Mouse (Mus musculus) cerebellum, adult 2 months (tissue): ENCODE results near the gene Cldn7. TPM values are rescaled to one million over a fixed set of nuclear protein-coding genes. Genes with fewer than 3 reads are reported as not detected.

Experiments used
- DNase-seq, 2 experiments: peaks; one replicate each; pipeline ENCODE4 v3.0.0; 2021
- H3K27ac ChIP-seq: fragments of 200-500 bp; 2 replicates; pipeline ENCODE4 v1.5.1; 2012; ENCODE audit warnings: low read length, control low read depth, inconsistent platforms; ENCODE audit not compliant: insufficient read depth
- H3K27me3 ChIP-seq: fragments of 200-500 bp; 2 replicates; pipeline ENCODE4 v1.6.1; 2012; ENCODE audit warnings: inconsistent platforms, mild to moderate bottlenecking, low read length, moderate library complexity; ENCODE audit not compliant: control insufficient read depth, insufficient read depth
- H3K4me1 ChIP-seq: fragments of 200-500 bp; 2 replicates; pipeline ENCODE4 v1.6.1; 2011; ENCODE audit warnings: low read length; ENCODE audit not compliant: control insufficient read depth, insufficient read depth
- H3K4me3 ChIP-seq: fragments of 200-500 bp; replicated peaks from 2 replicates; pipeline ENCODE3; 2011; ENCODE audit warnings: mild to moderate bottlenecking, low read depth, low read length, control low read depth; ENCODE audit not compliant: insufficient read depth
- CTCF ChIP-seq: fragments of 200-500 bp; IDR thresholded peaks from 2 replicates; pipeline ENCODE4 v1.5.1; 2011; ENCODE audit warnings: low read depth, mild to moderate bottlenecking, control low read depth, low read length, moderate library complexity, borderline replicate concordance; ENCODE audit not compliant: insufficient read depth
- POLR2A ChIP-seq: fragments of 200-500 bp; IDR thresholded peaks from 2 replicates; pipeline ENCODE4 v1.6.1; 2011; ENCODE audit warnings: low read length, control low read depth, borderline replicate concordance; ENCODE audit not compliant: insufficient read depth
- whole genome bisulfite sequencing: fragments of 180-500 bp; shearing (Covaris S2); methylation state at CpG from one replicate; pipeline ENCODE4 v1.1.7; 2018; 5-methylcytosine and 5-hydroxymethylcytosine counted together
- polyA plus RNA-seq: library from polyadenylated mRNA; depleted of rRNA; stranded (reverse); fragments of >200 nt; gene quantifications from 2 replicates; pipeline ENCODE4 v1.2.3, GENCODE M21; 2012

Gene Cldn7
- polyA plus RNA-seq, 1 experiment, result 0.33 TPM

- Histone ChIP-seq H3K27ac (no peak overlapping the region), H3K27me3 (no peaks in the 10 kb centered on the region), H3K4me3 (no peak overlapping the region), H3K4me1 (peaks cover 3% of the 10 kb centered on the region)
- WGBS, result 89% methylated on average over 27 of the region's 27 CpGs
- TF ChIP-seq POLR2A (no peak), CTCF (no peak)
- DNase-seq, result no peak
Observed at GRCm38 (mm10) chr11:69998567-69999491, 34.2 kb downstream of the Cldn7 start.

GRCm38 (mm10) chr11:69999666-70000065, 35.1 kb downstream of the Cldn7 start:
- no peak for TF ChIP-seq CTCF
- no peak for TF ChIP-seq POLR2A
- Histone ChIP-seq H3K27me3 (no peaks in the 10 kb centered on the region), H3K4me1 (peaks cover 3% of the 10 kb centered on the region), H3K4me3 (no peak overlapping the region), H3K27ac (peak overlapping the region; percentile 18; the same call in 1 of the 2 replicates)
- WGBS, result 81% methylated on average over 8 of the region's 8 CpGs
- DNase-seq, result no peak

- peak; percentile 87 to 92 for DNase-seq
- Histone ChIP-seq H3K4me3 (peak within 1 kb of the TSS; percentile 96), H3K27ac (peak within 1 kb of the TSS; percentile 78), H3K4me1 (peaks cover 3% of the 10 kb centered on the region), H3K27me3 (no peaks in the 10 kb centered on the region)
- TF ChIP-seq CTCF, result no peak
- TF ChIP-seq POLR2A, result peak; percentile 79
- under 1% methylated on average over 48 of the region's 48 CpGs for WGBS
Observed at GRCm38 (mm10) chr11:70000396-70000898, 35.9 kb downstream of the Cldn7 start, which contains the start of gene Dvl2. Dvl2 (plus strand) TSS chr11:70000595.

DNA sequence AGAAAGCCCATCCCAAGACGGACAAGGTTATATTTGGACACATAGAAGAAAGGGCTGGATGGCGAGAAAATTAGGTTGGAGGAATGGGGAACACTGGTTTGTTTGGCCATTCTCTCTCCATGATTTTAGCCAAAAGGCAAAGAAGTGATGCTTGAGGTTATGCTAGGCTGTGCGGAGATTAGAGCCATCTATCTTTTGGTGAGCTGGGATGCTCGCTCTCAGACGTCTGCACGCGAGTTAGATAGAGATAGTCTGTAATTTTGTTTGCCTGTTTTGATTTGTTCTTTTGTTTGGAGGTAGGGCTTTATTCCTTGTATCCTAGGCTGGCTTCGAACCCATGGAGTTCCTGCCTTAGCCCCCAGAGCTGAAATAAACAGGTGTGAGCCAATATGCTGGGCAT, 36.6 kb downstream of the Cldn7 start:
- peak overlapping the region; percentile 96 for H3K4me3 ChIP-seq
- no peaks in the 10 kb centered on the region for H3K27me3 ChIP-seq
- H3K4me1 ChIP-seq, result peaks cover 3% of the 10 kb centered on the region
- 6% methylated on average over 8 of the region's 8 CpGs for WGBS
- DNase-seq, result no peak
- TF ChIP-seq POLR2A (no peak), CTCF (no peak)
- H3K27ac ChIP-seq, result no peak overlapping the region; the same call in 1 of the 2 replicates

DNA sequence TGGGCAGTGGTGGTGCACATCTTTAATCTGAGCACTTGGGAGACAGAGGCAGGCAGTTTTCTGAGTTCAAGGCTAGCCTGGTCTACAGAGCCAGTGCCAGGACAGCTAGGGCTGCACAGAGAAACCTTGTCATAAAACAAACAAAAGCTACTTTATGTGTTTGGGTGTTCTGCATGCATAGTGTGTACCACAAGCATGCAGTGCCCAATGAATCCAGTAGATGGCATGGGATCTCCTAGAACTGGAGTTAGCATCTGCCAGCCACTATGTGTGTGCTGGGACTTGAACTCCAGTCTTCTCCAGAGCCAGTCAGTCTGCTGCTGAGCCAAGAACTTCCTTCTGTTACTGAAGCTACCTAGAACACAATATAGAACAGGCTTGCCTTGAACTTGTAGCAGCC, 37.3 kb downstream of the Cldn7 start:
- H3K4me1 ChIP-seq, result peaks cover 3% of the 10 kb centered on the region
- no peaks in the 10 kb centered on the region for H3K27me3 ChIP-seq
- peak overlapping the region; percentile 96 for H3K4me3 ChIP-seq
- no peak for DNase-seq
- H3K27ac ChIP-seq, result no peak overlapping the region
- peak; percentile 25; the same call in 1 of the 2 replicates for TF ChIP-seq CTCF
- no peak for TF ChIP-seq POLR2A

DNA sequence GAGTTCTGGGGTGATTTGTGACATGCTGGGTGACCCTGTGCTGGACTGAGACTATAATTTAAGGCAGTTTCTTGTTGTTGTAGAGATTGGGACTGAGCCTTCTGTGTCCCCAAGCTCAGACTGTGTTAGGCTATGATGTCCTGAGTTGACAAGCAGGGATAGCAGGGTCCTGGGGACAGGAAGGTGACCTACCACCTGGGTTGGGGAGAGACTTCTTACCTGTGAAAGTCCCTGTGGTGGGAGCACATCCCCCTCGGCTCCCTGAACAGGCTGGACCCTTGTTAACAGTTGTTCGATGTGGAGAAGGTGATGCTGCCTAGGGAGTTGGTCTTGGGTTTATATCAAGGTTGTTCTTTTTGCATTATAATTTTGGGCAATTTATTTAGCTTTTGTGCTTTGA, 37.9 kb downstream of the Cldn7 start:
- H3K4me3 ChIP-seq, result peak overlapping the region; percentile 15
- no peak overlapping the region for H3K27ac ChIP-seq
- no peak for DNase-seq
- H3K27me3 ChIP-seq, result no peaks in the 10 kb centered on the region
- no peak for TF ChIP-seq POLR2A
- TF ChIP-seq CTCF, result no peak
- H3K4me1 ChIP-seq, result peaks cover 3% of the 10 kb centered on the region
- 76% methylated on average over 2 of the region's 2 CpGs for whole genome bisulfite sequencing

DNA sequence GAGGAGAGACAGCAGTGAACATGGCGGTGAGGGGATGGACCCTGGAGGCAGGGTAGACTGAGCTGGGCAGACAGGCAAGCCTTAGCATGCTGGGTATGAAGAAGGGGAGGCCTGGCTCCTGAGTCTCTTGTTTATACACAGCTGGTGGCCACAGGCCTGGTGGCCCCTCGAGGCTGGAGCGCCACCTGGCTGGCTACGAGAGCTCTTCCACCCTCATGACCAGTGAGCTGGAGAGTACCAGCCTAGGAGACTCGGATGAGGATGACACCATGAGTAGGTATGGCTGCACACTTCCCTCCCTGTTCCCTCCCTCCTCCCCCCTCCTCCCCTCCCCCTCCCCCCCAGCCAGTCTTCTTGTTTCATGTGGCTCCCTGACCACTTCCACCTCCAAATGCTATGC, 40.9 kb downstream of the Cldn7 start:
- no peak overlapping the region for H3K4me3 ChIP-seq
- no peaks in the 10 kb centered on the region for H3K27me3 ChIP-seq
- peaks cover 3% of the 10 kb centered on the region for H3K4me1 ChIP-seq
- TF ChIP-seq POLR2A (no peak), CTCF (peak; percentile 20)
- no peak for DNase-seq
- no peak overlapping the region for H3K27ac ChIP-seq
- WGBS, result 33% methylated on average over 5 of the region's 5 CpGs
